Mouse (Mus musculus): Measurements from ENCODE around the gene Gpbar1.

GRCm38 (mm10) chr1:74296477-74296876, 18.1 kb downstream of the Gpbar1 start:
- TF ChIP-seq CTCF (IDR thresholded peaks at IDR 0.05; ENCODE audit: extremely low read depth, insufficient read depth, insufficient read length, insufficient replicate concordance) (no peak), POLR2A (IDR thresholded peaks at IDR 0.05; ENCODE audit: low read depth, low read length) (no peak)
